Mouse (Mus musculus) large intestine, adult 2 months (tissue): ENCODE results near the gene Islr. TPM values are rescaled to one million over a fixed set of nuclear protein-coding genes. Genes with fewer than 3 reads are reported as not detected.

Source experiments
- DNase-seq: peaks from one replicate; pipeline ENCODE4 v3.0.0-alpha.2; 2012; ENCODE audit warnings: low read depth, low spot score
- WGBS: fragments of 180-500 bp; shearing (Covaris S2); methylation state at CpG from one replicate; pipeline ENCODE4 v1.1.7; 2018; 5-methylcytosine and 5-hydroxymethylcytosine counted together
- polyA plus RNA-seq: library from polyadenylated mRNA; depleted of rRNA; stranded (reverse); fragments of >200 nt; gene quantifications from 2 replicates; pipeline ENCODE4 v1.2.3, GENCODE M21; 2012

The Islr gene
- polyA plus RNA-seq, 1 experiment: 32.1 TPM

- WGBS: 62% methylated on average over 9 of the region's 9 CpGs
- no peak for DNase-seq
Measured at GRCm38 (mm10) chr9:58225915-58226913, 22.1 kb upstream of the Islr start.

- 96% methylated on average over 2 of the region's 2 CpGs for WGBS
- no peak for DNase-seq
Measured at GRCm38 (mm10) chr9:58224356-58224755, 20.2 kb upstream of the Islr start.

GRCm38 (mm10) chr9:58220218-58220903 lies 16.3 kb upstream of the Islr start:
- no peak for DNase-seq
- 71% methylated on average over 24 of the region's 24 CpGs for WGBS

GRCm38 (mm10) chr9:58218539-58218938 lies 14.4 kb upstream of the Islr start:
- DNase-seq: no peak
- 95% methylated on average over 3 of the region's 3 CpGs for WGBS

GRCm38 (mm10) chr9:58216402-58216801 lies 12.3 kb upstream of the Islr start:
- no peak for DNase-seq
- WGBS: 57% methylated on average over 6 of the region's 6 CpGs

GRCm38 (mm10) chr9:58214519-58215180 lies 10.5 kb upstream of the Islr start:
- no peak for DNase-seq

GRCm38 (mm10) chr9:58213865-58214264 lies 9.8 kb upstream of the Islr start:
- DNase-seq: no peak
- WGBS: 8% methylated on average over 5 of the region's 5 CpGs

More at GRCm38 (mm10) chr9:58214519-58215180, 10.5 kb upstream of the Islr start:
- 41% methylated on average over 8 of the region's 8 CpGs for WGBS

- 50% methylated on average over 5 of the region's 5 CpGs for WGBS
- DNase-seq: no peak
Measured at GRCm38 (mm10) chr9:58213377-58213776, 9.3 kb upstream of the Islr start.

- 76% methylated on average over 2 of the region's 2 CpGs for WGBS
- DNase-seq: no peak
Measured at GRCm38 (mm10) chr9:58210304-58210627, 6.2 kb upstream of the Islr start.

GRCm38 (mm10) chr9:58209462-58210303 lies 5.6 kb upstream of the Islr start:
- WGBS: 63% methylated on average over 8 of the region's 8 CpGs
- DNase-seq: no peak

- DNase-seq: no peak
- 90% methylated on average over 7 of the region's 7 CpGs for WGBS
Measured at GRCm38 (mm10) chr9:58206013-58206412, 1.9 kb upstream of the Islr start.

GRCm38 (mm10) chr9:58204448-58205000 lies 418 bp upstream of the Islr start:
- DNase-seq: peak; percentile 68
- 3% methylated on average over 18 of the region's 18 CpGs for WGBS

- DNase-seq: no peak
- WGBS: 19% methylated on average over 14 of the region's 14 CpGs
Measured at GRCm38 (mm10) chr9:58202676-58203453, 1.2 kb downstream of the Islr start.

GRCm38 (mm10) chr9:58201861-58202549 lies 2.1 kb downstream of the Islr start:
- no peak for DNase-seq
- WGBS: 4% methylated on average over 37 of the region's 37 CpGs

GRCm38 (mm10) chr9:58201091-58201842 lies 2.8 kb downstream of the Islr start:
- no peak for DNase-seq
- WGBS: 4% methylated on average over 24 of the region's 24 CpGs

GRCm38 (mm10) chr9:58200270-58201090 lies 3.6 kb downstream of the Islr start:
- DNase-seq: no peak
- 17% methylated on average over 11 of the region's 11 CpGs for WGBS
